Mouse (Mus musculus): ENCODE measurements at regions not wholly inside any gene's neighbourhood (a gene's known extent, or its start where the extent isn't known, plus 50 kb on each side); places are given as distances from the start of the nearest gene placed in this dataset.

GRCm38 (mm10) chr5:29870537-29870936, 134.8 kb upstream of the Gm5129 start:
- DNase-seq: no peak

GRCm38 (mm10) chr5:29875451-29875850, 137.5 kb upstream of the Il6 start:
- no peak for DNase-seq

GRCm38 (mm10) chr5:29887267-29887841, 125.6 kb upstream of the Il6 start:
- no peak for DNase-seq

GRCm38 (mm10) chr5:29892344-29892743, 120.6 kb upstream of the Il6 start:
- no peak for DNase-seq

- no peak for DNase-seq
Observed at GRCm38 (mm10) chr5:29892861-29893260, 120.1 kb upstream of the Il6 start.

GRCm38 (mm10) chr5:29893829-29894228, 119.1 kb upstream of the Il6 start:
- DNase-seq: peak; percentile 8

GRCm38 (mm10) chr5:29894606-29895595, 118.0 kb upstream of the Il6 start:
- no peak for DNase-seq

GRCm38 (mm10) chr5:29897617-29898016, 115.3 kb upstream of the Il6 start:
- DNase-seq: no peak

- DNase-seq: no peak
Observed at GRCm38 (mm10) chr5:29901716-29902115, 111.2 kb upstream of the Il6 start.

- no peak for DNase-seq
Observed at GRCm38 (mm10) chr5:29920295-29920694, 92.6 kb upstream of the Il6 start.

- DNase-seq: no peak
Observed at GRCm38 (mm10) chr5:29925527-29925926, 87.4 kb upstream of the Il6 start.

- DNase-seq: no peak
Observed at GRCm38 (mm10) chr5:29927594-29927993, 85.3 kb upstream of the Il6 start.

GRCm38 (mm10) chr5:29929381-29929780, 83.5 kb upstream of the Il6 start:
- DNase-seq: no peak

GRCm38 (mm10) chr5:29947225-29947624, 65.7 kb upstream of the Il6 start:
- DNase-seq: no peak

GRCm38 (mm10) chr5:29948161-29948560, 64.8 kb upstream of the Il6 start:
- no peak for DNase-seq

GRCm38 (mm10) chr5:29950456-29951170, 62.3 kb upstream of the Il6 start:
- no peak for DNase-seq

- DNase-seq: no peak
Observed at GRCm38 (mm10) chr5:29951381-29952350, 61.2 kb upstream of the Il6 start.

Measured in gastrocnemius, postnatal 10 days (tissue).